Mouse (Mus musculus) liver, embryonic 11.5 days (tissue): ENCODE measurements around the gene Btbd9. TPM values are rescaled to one million over a fixed set of nuclear protein-coding genes. Genes with fewer than 3 reads are reported as not detected.

Experiments
- ATAC-seq: fragments of 200-750 bp; cut with Nextera tagmentation; replicated peaks from 2 replicates; pipeline ENCODE4 v1.8.0; 2017; ENCODE audit warnings: moderate number of reproducible peaks, mild to moderate bottlenecking, moderate TSS enrichment, moderate library complexity; ENCODE audit not compliant: low FRiP score
- DNase-seq: peaks from one replicate; pipeline ENCODE4 v3.0.0-alpha.2; 2017; ENCODE audit warnings: low spot score
- H3K27ac ChIP-seq: fragments of 300-500 bp; sonication (generic); 2 replicates; pipeline ENCODE4 v1.5.1; 2014; ENCODE audit warnings: mild to moderate bottlenecking, low read depth, low read length, control low read depth
- H3K27me3 ChIP-seq: fragments of 300-500 bp; sonication (generic); replicated peaks from 2 replicates; pipeline ENCODE4 v1.6.1; 2014; ENCODE audit warnings: low read length, mixed read lengths; ENCODE audit not compliant: control insufficient read depth, insufficient read depth
- H3K36me3 ChIP-seq: fragments of 300-500 bp; sonication (generic); 2 replicates; pipeline ENCODE4 v1.6.1; 2014; ENCODE audit warnings: mild to moderate bottlenecking, low read length, moderate library complexity, mixed read lengths; ENCODE audit not compliant: control insufficient read depth, insufficient read depth
- H3K4me1 ChIP-seq: fragments of 300-500 bp; sonication (generic); replicated peaks from 2 replicates; pipeline ENCODE4 v1.6.1; 2014; ENCODE audit warnings: low read length, mixed read lengths; ENCODE audit not compliant: control insufficient read depth, insufficient read depth
- H3K4me2 ChIP-seq: fragments of 300-500 bp; sonication (generic); 2 replicates; pipeline ENCODE4 v1.6.1; 2014; ENCODE audit warnings: mild to moderate bottlenecking, control low read depth, moderate library complexity
- H3K4me3 ChIP-seq: fragments of 300-500 bp; sonication (generic); 2 replicates; pipeline ENCODE4 v1.5.1; 2014; ENCODE audit warnings: low read depth, low read length, control low read depth
- H3K9ac ChIP-seq: fragments of 300-500 bp; sonication (generic); 2 replicates; pipeline ENCODE4 v1.6.1; 2014; ENCODE audit warnings: low read depth, low read length, control low read depth
- H3K9me3 ChIP-seq: fragments of 300-500 bp; sonication (generic); 2 replicates; pipeline ENCODE4 v1.6.1; 2016; ENCODE audit warnings: low read length, inconsistent platforms, mixed read lengths; ENCODE audit not compliant: control insufficient read depth
- WGBS: fragments of 180-500 bp; shearing (Covaris S2); extraction: QIAGEN DNeasy Blood & Tissue Kit; methylation state at CpG from one replicate; pipeline ENCODE4 v1.1.7; 2014; 5-methylcytosine and 5-hydroxymethylcytosine counted together
- polyA plus RNA-seq: library from polyadenylated mRNA; unstranded; fragments of >200 nt; fragmentation: Nextera tagmentation; extraction: Ambion mirVana; gene quantifications from 2 replicates; pipeline ENCODE4 v1.2.1, GENCODE M21; 2014

The Btbd9 gene
- polyA plus RNA-seq, 1 experiment from 2014 or later: 33.4 TPM

- no peaks in the 10 kb centered on the region for H3K36me3 ChIP-seq
- no peaks in the 10 kb centered on the region for H3K4me1 ChIP-seq
- no peaks in the 10 kb centered on the region for H3K9me3 ChIP-seq
- no peaks in the 10 kb centered on the region for H3K27me3 ChIP-seq
- no peak overlapping the region for H3K4me3 ChIP-seq
- H3K27ac ChIP-seq: no peak overlapping the region
- no peak overlapping the region for H3K4me2 ChIP-seq
- ATAC-seq (no peak), DNase-seq (no peak)
- WGBS: 73% methylated on average over 8 of the region's 8 CpGs
- H3K9ac ChIP-seq: no peak overlapping the region
These were observed 57.7 kb downstream of the Btbd9 start for GRCm38 (mm10) chr17:30518431-30519171.

GRCm38 (mm10) chr17:30516580-30517340, 59.5 kb downstream of the Btbd9 start:
- Histone ChIP-seq H3K27ac (no peak overlapping the region), H3K4me3 (no peak overlapping the region), H3K36me3 (no peaks in the 10 kb centered on the region), H3K4me2 (no peak overlapping the region), H3K27me3 (no peaks in the 10 kb centered on the region), H3K9me3 (no peaks in the 10 kb centered on the region), H3K4me1 (no peaks in the 10 kb centered on the region), H3K9ac (no peak overlapping the region)
- WGBS: 76% methylated on average over 10 of the region's 10 CpGs
- DNase-seq: no peak
- no peak for ATAC-seq

- ATAC-seq (no peak), DNase-seq (no peak)
- no peaks in the 10 kb centered on the region for H3K27me3 ChIP-seq
- H3K4me2 ChIP-seq: no peak overlapping the region
- H3K4me1 ChIP-seq: no peaks in the 10 kb centered on the region
- no peak overlapping the region for H3K4me3 ChIP-seq
- H3K9me3 ChIP-seq: no peaks in the 10 kb centered on the region
- WGBS: 88% methylated on average over 8 of the region's 8 CpGs
- H3K27ac ChIP-seq: no peak overlapping the region
- no peak overlapping the region for H3K9ac ChIP-seq
- H3K36me3 ChIP-seq: no peaks in the 10 kb centered on the region
These were observed 60.9 kb downstream of the Btbd9 start for GRCm38 (mm10) chr17:30515401-30515800.

GRCm38 (mm10) chr17:30513034-30513433, 63.3 kb downstream of the Btbd9 start:
- no peak for ATAC-seq
- no peaks in the 10 kb centered on the region for H3K27me3 ChIP-seq
- H3K27ac ChIP-seq: no peak overlapping the region
- no peaks in the 10 kb centered on the region for H3K4me1 ChIP-seq
- no peak overlapping the region for H3K4me3 ChIP-seq
- no peak overlapping the region for H3K4me2 ChIP-seq
- 87% methylated on average over 9 of the region's 9 CpGs for WGBS
- H3K36me3 ChIP-seq: no peaks in the 10 kb centered on the region
- H3K9ac ChIP-seq: no peak overlapping the region
- DNase-seq: no peak
- no peaks in the 10 kb centered on the region for H3K9me3 ChIP-seq

GRCm38 (mm10) chr17:30512531-30512930, 63.8 kb downstream of the Btbd9 start:
- Histone ChIP-seq H3K4me1 (no peaks in the 10 kb centered on the region), H3K4me3 (no peak overlapping the region), H3K36me3 (no peaks in the 10 kb centered on the region), H3K9me3 (no peaks in the 10 kb centered on the region), H3K9ac (no peak overlapping the region), H3K4me2 (no peak overlapping the region), H3K27me3 (no peaks in the 10 kb centered on the region), H3K27ac (no peak overlapping the region)
- DNase-seq: no peak
- 82% methylated on average over 7 of the region's 7 CpGs for WGBS
- no peak for ATAC-seq

GRCm38 (mm10) chr17:30512007-30512406, 64.3 kb downstream of the Btbd9 start:
- Histone ChIP-seq H3K9ac (no peak overlapping the region), H3K27me3 (no peaks in the 10 kb centered on the region), H3K4me1 (0 out of 2 replicates have a peak, but pooled peaks cover 3% of the 10 kb centered on the region), H3K36me3 (no peaks in the 10 kb centered on the region), H3K4me3 (no peak overlapping the region), H3K27ac (no peak overlapping the region), H3K4me2 (no peak overlapping the region), H3K9me3 (no peaks in the 10 kb centered on the region)
- DNase-seq (no peak), ATAC-seq (no peak)
- 87% methylated on average over 4 of the region's 4 CpGs for WGBS

GRCm38 (mm10) chr17:30511399-30511798, 64.9 kb downstream of the Btbd9 start:
- no peak overlapping the region for H3K9ac ChIP-seq
- no peaks in the 10 kb centered on the region for H3K36me3 ChIP-seq
- H3K27me3 ChIP-seq: no peaks in the 10 kb centered on the region
- no peaks in the 10 kb centered on the region for H3K9me3 ChIP-seq
- 0 out of 2 replicates have a peak, but pooled peaks cover 3% of the 10 kb centered on the region for H3K4me1 ChIP-seq
- DNase-seq (no peak), ATAC-seq (no peak)
- 68% methylated on average over 6 of the region's 6 CpGs for WGBS
- H3K4me3 ChIP-seq: no peak overlapping the region
- no peak overlapping the region for H3K4me2 ChIP-seq
- H3K27ac ChIP-seq: no peak overlapping the region

GRCm38 (mm10) chr17:30510171-30510570, 66.1 kb downstream of the Btbd9 start:
- no peak overlapping the region for H3K4me2 ChIP-seq
- H3K27me3 ChIP-seq: no peaks in the 10 kb centered on the region
- no peak for ATAC-seq
- no peak overlapping the region for H3K9ac ChIP-seq
- H3K4me1 ChIP-seq: 0 out of 2 replicates have a peak, but pooled peaks cover 3% of the 10 kb centered on the region
- H3K27ac ChIP-seq: no peak overlapping the region
- no peaks in the 10 kb centered on the region for H3K36me3 ChIP-seq
- 74% methylated on average over 6 of the region's 6 CpGs for WGBS
- DNase-seq: no peak
- H3K4me3 ChIP-seq: no peak overlapping the region
- H3K9me3 ChIP-seq: no peaks in the 10 kb centered on the region
